Mouse (Mus musculus) CH12.LX (cell line): ENCODE results near the gene Rcan2. TPM values are rescaled to one million over a fixed set of nuclear protein-coding genes. Genes with fewer than 3 reads are reported as not detected.

ENCODE experiments used
- DNase-seq: peaks from one replicate; pipeline ENCODE4 v3.0.0-alpha.2; 2013; ENCODE audit errors: extremely low read depth
- H3K27ac ChIP-seq: 2 replicates; pipeline ENCODE4 v1.5.1; 2012; ENCODE audit warnings: low read depth, mild to moderate bottlenecking, control low read depth, moderate library complexity; ENCODE audit not compliant: insufficient read depth
- H3K27me3 ChIP-seq: replicated peaks from 2 replicates; pipeline ENCODE3; 2012; ENCODE audit warnings: inconsistent platforms
- H3K36me3 ChIP-seq, 2 experiments: replicated peaks in 1 of 2; 2 replicates each; pipeline versions ENCODE3 to v1.6.1; 2012; ENCODE audit warnings: inconsistent platforms in 1 of 2, low read length in 1 of 2, mild to moderate bottlenecking in 1 of 2, mixed read lengths in 1 of 2, moderate library complexity in 1 of 2; ENCODE audit not compliant: control insufficient read depth in 1 of 2, insufficient read depth in 1 of 2
- H3K4me1 ChIP-seq, 2 experiments: 2 replicates each; pipeline ENCODE4 v1.6.1; 2012; ENCODE audit warnings: inconsistent platforms in 1 of 2, moderate library complexity in 1 of 2; ENCODE audit not compliant: insufficient read depth in 2 of 2, control insufficient read depth in 1 of 2
- H3K4me2 ChIP-seq: 2 replicates; pipeline ENCODE4 v1.6.1; 2012; ENCODE audit warnings: low read depth, mild to moderate bottlenecking, control low read depth; ENCODE audit not compliant: poor library complexity, insufficient read depth, severe bottlenecking
- H3K4me3 ChIP-seq, 3 experiments: fragments of 150-350 bp in 1 of 3; sonication (generic) in 1 of 3; replicated peaks in 1 of 3; 2 replicates each; pipeline versions ENCODE3 to v1.5.1; 2011 to 2012; ENCODE audit warnings: low read depth in 2 of 3, low read length in 2 of 3, mild to moderate bottlenecking in 2 of 3, moderate library complexity in 2 of 3, control low read depth in 1 of 3, improper control_type of control experiment in 1 of 3, inconsistent platforms in 1 of 3, mixed read lengths in 1 of 3; ENCODE audit not compliant: poor library complexity in 1 of 3
- H3K79me2 ChIP-seq: replicated peaks from 2 replicates; pipeline ENCODE4 v1.6.1; 2012; ENCODE audit warnings: mild to moderate bottlenecking, moderate library complexity; ENCODE audit not compliant: control insufficient read depth, poor library complexity, insufficient read depth, severe bottlenecking; ENCODE audit errors: extremely low read depth
- H3K9ac ChIP-seq: 2 replicates; pipeline ENCODE4 v1.6.1; 2012; ENCODE audit warnings: low read depth, mild to moderate bottlenecking, control low read depth, moderate library complexity; ENCODE audit not compliant: insufficient read depth
- H3K9me3 ChIP-seq: replicated peaks from 2 replicates; pipeline ENCODE3; 2012; ENCODE audit warnings: low read length, inconsistent platforms, mixed read lengths
- GABPA ChIP-seq: IDR thresholded peaks from 2 replicates; pipeline ENCODE4 v1.6.1; 2012; ENCODE audit warnings: low read depth, low read length, improper control_type of control experiment, inconsistent platforms; ENCODE audit not compliant: insufficient replicate concordance
- IRF4 ChIP-seq: IDR thresholded peaks from 2 replicates; pipeline ENCODE4 v1.6.1; 2014; ENCODE audit warnings: low read depth, mild to moderate bottlenecking, inconsistent platforms, low read length, improper control_type of control experiment
- JUND ChIP-seq: conservative IDR thresholded peaks from 2 replicates; pipeline ENCODE4 v1.6.1; 2011; ENCODE audit warnings: low read depth, low read length, improper control_type of control experiment
- MAZ ChIP-seq: IDR thresholded peaks from 2 replicates; pipeline ENCODE4 v1.6.1; 2012; ENCODE audit warnings: low read depth, mild to moderate bottlenecking, inconsistent platforms, low read length, improper control_type of control experiment, moderate library complexity
- MEF2A ChIP-seq: IDR thresholded peaks from 2 replicates; pipeline ENCODE4 v1.6.1; 2014; ENCODE audit warnings: low read depth, mild to moderate bottlenecking, inconsistent platforms, low read length, improper control_type of control experiment, borderline replicate concordance
- MXI1 ChIP-seq: IDR thresholded peaks from 2 replicates; pipeline ENCODE4 v1.6.1; 2011; ENCODE audit warnings: mild to moderate bottlenecking, low read depth, low read length, improper control_type of control experiment
- MYC ChIP-seq: IDR thresholded peaks from 2 replicates; pipeline ENCODE4 v1.6.1; 2011; ENCODE audit warnings: low read depth, mild to moderate bottlenecking, improper control_type of control experiment, low read length
- NRF1 ChIP-seq: IDR thresholded peaks from 2 replicates; pipeline ENCODE4 v1.6.1; 2014; ENCODE audit warnings: low read depth, mild to moderate bottlenecking, inconsistent platforms, low read length, improper control_type of control experiment, moderate library complexity
- PAX5 ChIP-seq: IDR thresholded peaks from 2 replicates; pipeline ENCODE4 v1.6.1; 2012; ENCODE audit warnings: low read length, inconsistent platforms, mixed read lengths
- POLR2A ChIP-seq: IDR thresholded peaks from 2 replicates; pipeline ENCODE4 v1.6.1; 2011; ENCODE audit warnings: low read depth, mild to moderate bottlenecking, improper control_type of control experiment, low read length
- POLR2AphosphoS2 ChIP-seq: IDR thresholded peaks from 2 replicates; pipeline ENCODE4 v1.6.1; 2011; ENCODE audit warnings: low read depth, low read length, improper control_type of control experiment
- RAD21 ChIP-seq: IDR thresholded peaks from 2 replicates; pipeline ENCODE4 v1.6.1; 2011; ENCODE audit warnings: low read depth, mild to moderate bottlenecking, low read length, improper control_type of control experiment, moderate library complexity
- SIN3A ChIP-seq: IDR thresholded peaks from 2 replicates; pipeline ENCODE4 v1.6.1; 2012; ENCODE audit warnings: low read length, improper control_type of control experiment, inconsistent platforms
- SMC3 ChIP-seq: IDR thresholded peaks from 2 replicates; pipeline ENCODE4 v1.6.1; 2011; ENCODE audit warnings: low read depth, low read length, improper control_type of control experiment
- TCF12 ChIP-seq: IDR thresholded peaks from 2 replicates; pipeline ENCODE4 v1.6.1; 2014; ENCODE audit warnings: low read depth, mild to moderate bottlenecking, inconsistent platforms, low read length, improper control_type of control experiment
- UBTF ChIP-seq: IDR thresholded peaks from 2 replicates; pipeline ENCODE4 v1.6.1; 2012; ENCODE audit warnings: low read depth, mild to moderate bottlenecking, inconsistent platforms, low read length, improper control_type of control experiment, moderate library complexity
- USF1 ChIP-seq: IDR thresholded peaks from 2 replicates; pipeline ENCODE4 v1.6.1; 2014; ENCODE audit warnings: low read depth, mild to moderate bottlenecking, inconsistent platforms, low read length, improper control_type of control experiment
- ZC3H11A ChIP-seq: IDR thresholded peaks from 2 replicates; pipeline ENCODE4 v1.6.1; 2012; ENCODE audit warnings: low read depth, mild to moderate bottlenecking, inconsistent platforms, low read length, improper control_type of control experiment
- ZNF384 ChIP-seq: IDR thresholded peaks from 2 replicates; pipeline ENCODE4 v1.6.1; 2012; ENCODE audit warnings: low read depth, low read length, improper control_type of control experiment, inconsistent platforms
- dilution Hi-C: fragments of 300-500 bp; cut with MboI; formaldehyde crosslinking; loops from 2 replicates; pipeline ENCODE4 v1.14.3; 2020; ENCODE audit warnings: low sequenced_read_pairs; ENCODE audit not compliant: extremely low pct_unique_long_range_greater_than_20kb, extremely low pct_ligation_motif_present
- in situ Hi-C: fragments of 300-500 bp; cut with MboI; formaldehyde crosslinking; loops from 3 replicates; pipeline ENCODE4 v1.14.3; 2019; ENCODE audit warnings: low sequenced_read_pairs, low pct_ligation_motif_present, low pct_unique_long_range_greater_than_20kb, mixed read lengths
- polyA plus RNA-seq: library from polyadenylated mRNA; unstranded; fragments of >175 nt; gene quantifications from 2 replicates; pipeline ENCODE4 v1.2.1, GENCODE M21; 2012; ENCODE audit warnings: low read depth; ENCODE audit not compliant: insufficient read length
- total RNA-seq, 2 experiments: library from RNA; depleted of rRNA; stranded (reverse); fragments of 300-350 nt in 1 of 2; fragments of >200 nt in 1 of 2; gene quantifications; 2 replicates each; pipeline ENCODE4 v1.2.3; 2012 to 2014

Gene Rcan2
- total and polyA plus RNA-seq, 3 experiments, result 0.32 to 1.5 TPM; not detected in 1

DNA sequence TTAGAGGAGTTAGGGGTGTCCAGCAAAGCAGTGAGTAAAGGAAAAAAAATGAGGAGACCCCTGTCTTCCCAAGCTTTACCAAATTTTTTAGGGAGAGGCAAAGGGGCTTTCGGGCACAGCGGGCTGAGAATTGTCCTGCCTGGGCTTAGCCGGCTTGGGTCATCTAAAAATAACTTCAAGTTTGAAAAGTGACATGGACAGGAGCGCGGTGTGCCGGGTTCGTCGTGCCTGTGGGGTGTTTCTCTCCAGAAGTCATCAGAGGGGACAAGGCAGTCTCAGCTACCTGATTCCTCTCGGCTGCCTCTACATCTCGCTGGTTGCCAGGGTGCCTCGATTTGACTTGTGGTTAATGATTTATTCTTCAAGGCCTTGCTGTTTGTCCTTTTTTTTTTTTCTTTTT is 1.3 kb downstream of the Rcan2 start:
- no peaks in the 10 kb centered on the region for H3K4me1 ChIP-seq
- H3K9me3 ChIP-seq, result peaks cover 28% of the 10 kb centered on the region
- H3K27me3 ChIP-seq, result no peaks in the 10 kb centered on the region
- H3K79me2 ChIP-seq, result no peaks in the 10 kb centered on the region
- DNase-seq, result no peak
- H3K36me3 ChIP-seq, result no peaks in the 10 kb centered on the region
- H3K4me3 ChIP-seq, result no peak overlapping the region
- dilution Hi-C loops, result no loop called here
- H3K9ac ChIP-seq, result no peak overlapping the region
- in situ Hi-C loops, result no loop called here
- no peak overlapping the region for H3K27ac ChIP-seq
- H3K4me2 ChIP-seq, result no peak overlapping the region
- TF ChIP-seq MEF2A, result no peak
- TF ChIP-seq UBTF, result no peak
- TF ChIP-seq MYC, result no peak
- TF ChIP-seq PAX5, result no peak
- TF ChIP-seq ZNF384, result no peak
- TF ChIP-seq SMC3, result no peak
- no peak for TF ChIP-seq IRF4

DNA sequence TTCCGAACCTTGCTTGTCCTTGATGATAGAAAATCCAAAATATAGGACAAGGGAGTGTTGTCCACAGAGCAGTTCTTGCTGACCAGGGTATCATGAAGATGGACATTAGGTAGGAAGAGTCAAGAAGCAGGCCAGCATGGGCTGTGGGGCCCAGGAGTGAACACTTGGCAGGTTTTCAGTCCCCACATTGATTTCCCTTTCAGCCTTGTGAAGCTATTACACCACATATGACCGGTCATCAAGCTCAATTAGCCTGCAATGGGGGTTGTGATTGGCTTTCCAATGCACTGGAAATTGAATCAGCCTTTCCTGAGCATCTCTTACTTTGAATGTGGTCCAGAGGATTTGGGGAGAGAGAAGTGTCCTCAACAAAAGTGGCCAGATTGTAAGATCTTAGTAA is 2.0 kb downstream of the Rcan2 start:
- H3K36me3 ChIP-seq, result no peaks in the 10 kb centered on the region
- peaks cover 28% of the 10 kb centered on the region for H3K9me3 ChIP-seq
- H3K4me3 ChIP-seq, result no peak overlapping the region
- DNase-seq, result no peak
- H3K4me1 ChIP-seq, result no peaks in the 10 kb centered on the region
- no peak for TF ChIP-seq NRF1
- TF ChIP-seq MEF2A, result no peak
- TF ChIP-seq RAD21, result no peak
- no peak for TF ChIP-seq MAZ
- TF ChIP-seq, all 38 proteins: peak for 0
- in situ Hi-C loops, result no loop called here
- H3K27me3 ChIP-seq, result no peaks in the 10 kb centered on the region
- H3K9ac ChIP-seq, result no peak overlapping the region
- no peaks in the 10 kb centered on the region for H3K79me2 ChIP-seq
- no peak overlapping the region for H3K4me2 ChIP-seq
- no peak overlapping the region for H3K27ac ChIP-seq
- dilution Hi-C loops, result no loop called here

DNA sequence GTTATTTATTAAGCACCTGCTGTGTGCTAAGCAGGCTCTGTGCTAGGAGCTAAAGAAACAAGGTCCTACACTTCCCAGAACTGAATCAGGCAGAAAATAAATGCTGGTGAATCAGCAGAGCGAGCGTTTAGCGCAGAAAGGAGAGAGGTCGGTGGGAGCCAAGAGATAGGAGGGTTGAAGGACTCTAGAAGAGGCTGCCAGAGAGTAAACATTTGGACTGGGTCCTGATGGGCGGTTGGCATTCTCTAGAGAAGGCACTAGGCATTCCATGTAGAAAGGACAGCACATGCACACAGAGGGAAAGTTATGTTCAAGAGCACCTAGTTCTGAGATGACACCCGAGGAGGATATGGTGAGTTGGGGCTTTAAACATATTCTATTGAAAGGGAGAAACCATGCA is 2.6 kb downstream of the Rcan2 start:
- H3K9ac ChIP-seq, result no peak overlapping the region
- no peaks in the 10 kb centered on the region for H3K79me2 ChIP-seq
- no peak overlapping the region for H3K27ac ChIP-seq
- no peak for DNase-seq
- H3K4me2 ChIP-seq, result no peak overlapping the region
- no peaks in the 10 kb centered on the region for H3K27me3 ChIP-seq
- dilution Hi-C loops, result no loop called here
- TF ChIP-seq SIN3A (no peak), SMC3 (no peak), MAZ (no peak), GABPA (no peak), PAX5 (no peak), POLR2AphosphoS2 (no peak), ZC3H11A (no peak), USF1 (no peak), TCF12 (no peak), POLR2A (no peak), MXI1 (no peak), RAD21 (no peak), JUND (no peak)
- in situ Hi-C loops, result no loop called here
- H3K36me3 ChIP-seq, result no peaks in the 10 kb centered on the region
- peaks cover 28% of the 10 kb centered on the region for H3K9me3 ChIP-seq
- no peak overlapping the region for H3K4me3 ChIP-seq
- H3K4me1 ChIP-seq, result no peaks in the 10 kb centered on the region
